Mouse (Mus musculus) stomach, postnatal 0 days (tissue): Measurements from ENCODE around the gene Hpgd.

ENCODE experiments used
- CTCF ChIP-seq: IDR thresholded peaks from 2 replicates; pipeline ENCODE4 v1.5.1; 2016; ENCODE audit warnings: antibody characterized with exemption, low read depth, mild to moderate bottlenecking, moderate library complexity
- EP300 ChIP-seq: optimal IDR thresholded peaks from 2 replicates; pipeline ENCODE3; 2016; ENCODE audit warnings: antibody characterized with exemption

DNA sequence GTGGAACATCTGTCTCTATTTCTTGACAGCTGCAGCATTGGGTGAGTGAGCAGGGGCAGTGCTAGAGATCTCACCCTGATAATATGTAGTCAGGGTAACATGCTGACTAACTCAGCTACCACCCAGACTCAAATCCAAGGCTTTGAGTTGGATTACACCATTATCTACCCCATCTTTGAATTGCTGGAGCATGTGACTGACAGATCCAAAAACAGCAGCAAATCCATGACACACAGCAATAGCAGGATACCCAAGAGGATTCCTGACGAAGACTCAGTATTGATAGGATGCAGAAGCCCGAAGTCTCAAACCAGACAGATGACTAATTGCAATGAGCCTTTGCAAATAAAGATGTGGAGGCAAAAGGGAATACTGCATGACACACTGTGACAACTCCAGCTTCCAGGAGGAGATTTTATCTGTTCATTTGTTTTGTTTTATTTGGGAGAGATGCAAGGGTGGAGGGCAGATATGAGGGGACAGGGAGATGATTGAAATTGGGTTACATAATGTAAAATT, 15.8 kb upstream of the Hpgd start:
- TF ChIP-seq CTCF (no peak), EP300 (no peak)
